Mouse (Mus musculus) cerebellum, adult 9-11 months (tissue): ENCODE data around the gene Mtfmt.

ENCODE experiments used
- DNase-seq: peaks from one replicate; pipeline ENCODE4 v3.0.0; 2022

Mtfmt gene

DNA sequence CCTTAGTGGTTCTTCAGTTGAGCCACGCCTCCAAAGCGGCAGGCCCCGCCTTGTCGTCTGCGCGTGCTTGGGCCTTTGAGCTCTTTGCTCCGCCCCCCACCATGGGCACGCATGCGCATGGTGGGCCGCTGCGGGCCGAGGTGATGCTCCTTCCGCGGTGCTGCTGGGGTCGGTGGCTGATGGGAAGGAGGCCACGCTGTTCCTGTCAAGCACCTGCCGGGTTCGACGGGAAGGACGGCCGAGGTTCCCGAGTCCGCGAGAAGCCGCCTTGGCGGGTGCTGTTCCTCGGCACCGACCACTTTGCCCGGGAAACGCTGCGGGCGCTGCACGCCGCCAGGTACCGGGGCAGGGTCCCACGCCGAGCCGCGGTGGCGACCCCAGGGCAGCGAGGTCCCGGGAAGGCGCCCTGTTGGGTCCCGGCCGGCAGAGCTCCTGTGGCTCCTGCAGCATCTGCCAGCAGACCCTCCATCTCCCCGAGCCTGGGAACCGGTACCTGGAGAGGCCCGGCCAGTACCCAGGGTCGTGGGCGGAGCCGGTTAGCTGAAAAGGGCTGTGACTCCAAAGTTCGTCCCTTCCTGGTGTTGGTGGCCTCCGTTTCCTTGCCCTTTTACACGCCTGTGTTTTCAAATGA, at the start of gene Mtfmt:
Mtfmt (plus strand) TSS at position 112 of the 631 bp plus-strand sequence.
- peak; percentile 92 for DNase-seq

DNA sequence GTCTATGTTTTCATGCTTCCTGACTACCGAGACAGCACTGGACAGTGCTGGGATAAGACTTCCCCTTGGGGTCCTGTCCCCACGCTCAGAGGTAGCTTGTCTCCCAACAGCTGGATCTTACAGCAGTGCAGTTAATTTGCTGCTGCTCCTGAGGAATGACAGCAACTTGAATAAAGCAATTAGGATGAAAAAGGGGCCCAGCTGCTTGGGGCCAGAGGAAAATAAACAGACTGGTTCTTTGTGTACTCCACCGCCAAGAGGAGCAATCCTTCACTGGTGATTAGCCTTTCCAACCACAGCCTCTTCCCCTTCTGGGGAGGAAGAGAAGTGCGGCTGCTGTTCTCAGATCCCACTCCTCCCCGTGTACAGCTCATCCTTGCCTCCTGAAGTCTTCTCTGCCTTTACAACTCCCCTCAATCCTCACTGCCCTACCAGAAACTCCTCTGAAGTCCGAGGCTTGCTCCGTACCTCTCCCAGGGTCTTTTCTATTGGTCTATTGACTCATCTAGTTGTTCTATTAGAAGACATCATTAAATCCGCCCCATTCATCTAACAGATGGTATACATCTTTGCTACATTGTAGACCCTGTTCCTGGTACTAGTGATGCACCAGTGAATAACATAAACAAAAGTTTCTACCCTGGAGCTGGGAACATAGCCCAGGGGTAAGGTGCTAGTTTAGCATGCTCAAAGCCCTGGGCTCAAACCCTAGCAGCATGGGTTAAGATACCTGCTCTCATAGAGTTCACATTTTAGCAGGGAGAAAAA, 49.0 kb upstream of the Mtfmt start:
- DNase-seq = no peak

DNA sequence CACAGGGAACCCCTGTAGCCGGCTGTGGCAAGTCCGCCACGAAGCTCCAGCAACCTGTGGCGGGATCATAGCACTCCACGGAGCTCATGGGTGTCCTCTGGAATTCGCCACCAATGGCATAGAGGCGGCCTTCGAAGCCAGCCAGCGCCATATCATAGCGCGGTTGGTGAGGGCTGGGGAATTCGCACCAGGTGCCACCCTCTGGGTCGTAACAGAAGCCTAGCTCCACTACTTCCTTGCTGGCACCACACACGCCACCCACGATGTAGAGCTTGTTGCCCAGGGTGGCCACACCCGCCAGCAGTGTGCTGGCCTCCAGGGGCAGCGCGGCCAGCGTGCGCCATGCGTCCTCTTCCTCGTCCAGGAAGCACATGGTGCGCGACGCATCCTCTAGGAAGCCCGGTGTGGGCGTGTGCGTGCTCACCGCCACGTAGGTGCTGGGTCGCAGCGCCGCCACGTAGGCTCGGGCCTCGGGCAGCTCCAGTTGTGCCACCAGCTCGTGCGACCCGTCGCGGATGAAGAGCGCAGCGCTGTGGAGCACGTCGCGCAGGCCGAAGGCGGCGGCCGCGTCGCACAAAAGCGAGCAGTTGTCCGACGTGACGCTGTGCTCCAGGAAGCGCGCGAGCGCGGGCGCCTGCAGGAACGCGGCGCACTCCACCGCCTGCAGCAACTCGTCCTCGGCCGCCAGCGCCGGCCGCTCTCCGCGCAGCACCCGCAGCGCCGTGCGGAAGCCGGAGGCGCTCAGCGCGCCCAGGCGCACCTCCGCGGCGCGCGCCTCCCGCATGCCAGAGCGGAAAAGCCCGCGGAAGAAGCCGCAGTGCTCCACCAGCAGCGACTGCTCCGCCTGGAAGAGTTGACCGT, 44.6 kb upstream of the Mtfmt start:
- DNase-seq = no peak

DNA sequence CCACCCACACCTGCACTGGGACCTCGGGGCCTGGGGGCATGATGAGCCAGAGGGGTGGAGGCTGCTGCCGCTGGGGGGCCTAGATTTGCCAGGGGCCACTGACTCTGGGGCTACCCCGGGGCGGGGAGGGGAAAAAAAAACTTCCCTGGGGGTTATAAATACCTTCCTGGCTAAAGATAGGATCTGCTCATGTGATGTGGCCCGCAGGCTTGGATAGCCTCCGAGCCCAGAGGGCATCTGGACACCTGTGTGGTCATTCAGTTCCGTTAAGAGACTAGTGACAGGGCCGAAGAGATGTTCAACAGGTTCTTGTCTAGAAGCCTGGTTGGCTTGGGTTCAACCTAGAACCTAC, 44.0 kb upstream of the Mtfmt start, which contains the start of gene Kbtbd13:
Kbtbd13 (minus strand) TSS at position 40 of the 352 bp plus-strand sequence.
- no peak for DNase-seq

DNA sequence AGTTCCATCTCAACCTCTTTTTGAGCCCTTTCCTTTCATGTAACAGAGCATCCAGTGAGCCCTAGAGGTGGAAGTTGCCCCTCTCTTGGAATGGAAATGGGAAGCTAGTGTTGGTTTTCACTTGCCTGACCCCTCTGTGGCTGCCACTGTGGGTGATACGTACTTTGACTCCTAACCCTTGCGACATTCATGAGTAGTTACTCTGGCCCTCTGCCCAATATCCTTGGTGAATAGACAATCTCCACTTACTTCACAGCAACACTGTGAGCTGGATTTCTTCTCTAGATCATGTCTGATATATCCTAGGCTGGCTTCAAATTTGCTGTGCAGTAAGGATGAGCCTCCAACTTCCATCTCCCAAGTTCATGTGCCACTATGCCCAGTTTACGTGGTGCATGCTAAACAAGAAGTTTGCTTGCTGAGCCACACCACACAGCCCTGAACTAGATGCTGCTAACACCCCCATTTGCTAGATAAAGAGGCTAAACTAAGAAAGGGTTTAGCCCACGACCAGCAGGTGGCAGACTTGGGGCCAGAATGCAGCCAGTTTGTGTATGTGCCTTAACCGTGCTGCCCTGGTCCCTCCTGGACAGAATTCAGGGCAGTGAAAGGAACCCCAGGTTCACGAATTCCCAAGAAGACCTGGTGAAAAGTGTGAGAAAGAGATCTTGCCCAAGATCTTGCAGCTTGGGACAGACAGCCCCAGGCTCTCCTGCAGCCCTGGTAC, 42.8 kb upstream of the Mtfmt start:
- peak; percentile 24 for DNase-seq

DNA sequence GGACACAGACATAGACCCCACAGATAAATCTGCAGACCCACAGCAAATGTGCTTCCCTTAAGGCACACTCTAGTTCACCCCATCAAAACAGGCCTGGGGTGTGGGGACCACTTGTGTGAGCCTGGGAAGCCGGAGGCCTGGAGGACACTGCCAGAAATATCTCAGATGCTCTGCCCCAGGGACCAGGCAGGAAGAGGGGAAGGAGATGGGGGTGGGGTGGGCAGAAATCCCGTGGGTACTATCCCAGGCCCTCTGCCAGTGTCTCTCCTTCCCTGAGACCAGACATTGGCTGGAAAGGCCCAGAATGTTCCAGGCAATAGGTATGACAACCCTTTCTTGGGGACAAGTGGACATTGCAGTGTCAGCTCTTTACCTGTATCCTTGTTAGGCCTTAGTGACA, 42.0 kb upstream of the Mtfmt start:
- DNase-seq = no peak

DNA sequence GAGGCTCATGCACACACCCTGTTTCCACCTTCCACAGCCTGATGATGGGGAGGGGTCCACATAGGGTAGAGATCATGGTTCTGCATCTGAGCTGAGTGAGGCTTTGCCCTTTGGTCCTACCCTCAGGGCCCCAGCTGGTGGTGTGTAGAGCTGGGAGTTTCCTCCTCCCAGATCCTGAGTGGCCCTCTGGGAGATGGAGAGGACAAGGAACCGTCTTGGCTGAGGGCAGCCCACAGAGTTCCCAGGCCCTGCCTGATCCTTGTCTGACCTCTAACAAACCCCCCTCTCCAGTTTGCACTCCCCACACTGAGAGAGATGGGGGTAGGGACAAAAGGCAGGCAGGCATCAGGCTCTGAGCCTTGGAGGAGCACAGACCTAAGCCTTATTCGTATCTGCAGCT, 41.2 kb upstream of the Mtfmt start:
- no peak for DNase-seq

DNA sequence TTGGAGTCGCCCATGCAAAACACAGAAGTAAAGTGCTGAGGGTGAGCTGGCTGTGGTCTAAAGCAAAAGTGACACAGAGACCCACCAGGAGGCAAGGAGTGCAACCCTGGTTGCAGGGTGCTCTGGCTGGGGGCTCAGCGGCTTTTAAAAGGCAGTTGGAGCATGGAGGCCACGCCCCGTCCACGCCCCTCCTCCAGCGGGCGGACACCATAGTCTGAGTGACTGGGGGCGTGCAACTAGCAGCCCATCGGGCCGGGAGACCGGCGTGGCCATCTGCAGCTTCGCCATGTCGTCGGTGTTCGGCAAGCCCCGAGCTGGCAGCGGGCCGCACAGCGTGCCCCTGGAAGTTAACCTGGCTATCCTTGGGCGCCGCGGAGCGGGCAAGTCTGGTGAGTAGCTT, 37.3 kb upstream of the Mtfmt start, which contains the start of gene Rasl12:
Rasl12 (plus strand) TSS at position 228 of the 400 bp plus-strand sequence.
- peak; percentile 25 for DNase-seq

DNA sequence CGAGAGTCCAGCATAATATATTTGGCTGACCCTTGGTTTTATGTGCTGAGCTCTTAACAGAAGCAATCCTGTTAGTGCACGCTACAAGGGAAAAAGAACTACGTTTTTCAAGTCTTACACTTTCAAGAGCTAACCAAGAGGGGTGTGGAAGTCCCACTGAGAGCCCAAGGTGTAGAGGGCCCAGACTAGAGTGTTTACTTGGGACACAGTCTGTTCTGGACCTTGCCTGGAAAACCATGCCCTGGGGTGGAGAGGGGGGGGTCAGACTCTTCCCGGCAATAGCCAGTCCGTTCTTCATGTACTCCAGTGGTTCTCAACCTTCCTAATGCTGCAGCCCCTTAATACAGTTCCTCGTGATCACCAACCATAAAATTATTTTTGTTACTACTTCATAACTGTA, 35.6 kb upstream of the Mtfmt start:
- no peak for DNase-seq

DNA sequence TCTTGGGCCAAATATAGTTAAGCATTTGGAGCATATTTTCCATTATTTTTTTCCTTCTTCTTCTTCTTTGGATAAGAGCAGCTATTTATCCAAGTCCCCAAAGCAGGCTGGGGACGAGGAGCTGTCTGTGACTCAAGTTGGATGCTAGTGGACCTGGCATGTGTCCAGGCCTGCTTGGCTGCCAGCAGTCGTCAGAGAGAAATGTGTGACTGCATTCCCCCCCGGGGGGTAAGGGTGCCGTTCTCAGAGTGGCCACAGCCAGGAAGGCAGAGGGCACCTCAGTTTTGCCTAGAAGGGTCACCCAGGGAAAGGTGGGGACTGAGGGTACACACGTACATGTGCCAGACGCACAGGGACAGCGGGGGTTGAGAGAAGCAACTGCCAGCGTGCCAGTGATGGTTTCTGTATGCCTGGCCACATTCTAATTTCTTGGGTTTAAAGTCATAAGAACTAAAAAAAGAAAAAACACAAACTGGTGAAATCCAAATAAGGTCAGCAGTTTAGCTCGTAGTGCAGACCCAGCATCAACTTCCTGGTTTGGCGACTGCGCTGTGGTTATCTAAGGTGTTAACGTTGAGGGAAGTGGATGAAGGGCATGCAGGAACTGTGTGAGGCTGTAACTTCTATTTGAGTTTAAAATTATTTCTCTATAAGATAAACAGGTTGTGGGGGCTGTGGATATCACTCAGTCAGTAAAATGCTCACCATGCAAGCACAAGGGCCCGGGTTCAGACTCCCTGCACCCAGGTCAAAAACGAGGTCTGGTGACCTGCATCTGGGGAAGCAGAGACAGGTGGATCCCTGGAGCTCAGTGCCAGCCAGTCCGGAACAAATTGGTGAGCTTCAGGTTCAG, 31.0 kb upstream of the Mtfmt start:
- DNase-seq = peak; percentile 56

DNA sequence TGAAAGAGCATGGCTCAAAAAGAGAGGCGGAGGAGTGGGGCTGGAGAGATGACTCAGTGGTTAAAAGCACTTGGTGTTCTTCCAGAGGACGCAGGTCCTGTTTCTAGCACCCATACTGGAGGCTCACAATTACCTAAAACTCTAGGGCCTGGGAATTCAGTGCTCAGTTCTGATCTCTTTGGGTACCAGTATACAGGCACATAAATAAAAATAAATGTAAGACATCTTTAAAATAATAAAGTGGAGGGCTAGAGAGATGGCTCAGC, 30.5 kb upstream of the Mtfmt start:
- DNase-seq = no peak

DNA sequence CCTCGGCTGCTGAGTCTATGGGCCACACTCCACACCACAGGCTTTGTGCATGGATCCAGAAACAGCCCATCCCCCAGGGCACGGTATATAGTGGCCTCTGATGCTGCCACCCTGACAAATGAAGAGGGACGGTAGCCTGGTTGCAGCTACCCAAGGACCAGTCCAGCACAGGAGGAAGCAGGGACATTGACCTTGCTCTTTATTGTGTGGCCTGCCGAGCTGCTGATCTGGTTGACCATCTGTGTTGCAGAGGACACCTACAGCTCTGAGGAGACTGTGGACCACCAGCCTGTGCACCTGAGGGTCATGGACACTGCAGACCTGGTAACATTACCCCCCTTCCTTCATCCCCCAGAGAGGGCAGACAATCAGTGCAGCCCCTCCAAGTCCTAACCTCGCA, 28.3 kb upstream of the Mtfmt start:
- DNase-seq = no peak

DNA sequence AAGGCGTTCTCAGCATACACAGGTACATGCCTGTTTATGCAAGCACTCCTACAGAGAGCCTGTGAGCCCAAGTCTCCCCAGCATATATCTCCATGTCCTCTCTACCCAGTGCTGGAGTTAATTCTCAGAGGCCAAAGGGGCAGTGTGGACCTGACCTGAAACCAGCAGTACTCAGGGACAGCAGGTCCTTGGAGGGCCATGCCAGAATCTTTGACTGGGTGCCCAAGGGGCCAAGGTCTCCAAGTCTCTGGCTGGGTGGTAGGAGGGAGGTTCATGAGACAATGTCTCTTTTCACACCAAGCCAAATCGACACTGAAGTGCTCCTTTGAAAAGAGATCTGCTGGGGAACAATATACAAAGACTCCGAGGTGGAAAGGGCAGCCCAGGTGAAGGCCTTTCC, 27.7 kb upstream of the Mtfmt start:
- no peak for DNase-seq

DNA sequence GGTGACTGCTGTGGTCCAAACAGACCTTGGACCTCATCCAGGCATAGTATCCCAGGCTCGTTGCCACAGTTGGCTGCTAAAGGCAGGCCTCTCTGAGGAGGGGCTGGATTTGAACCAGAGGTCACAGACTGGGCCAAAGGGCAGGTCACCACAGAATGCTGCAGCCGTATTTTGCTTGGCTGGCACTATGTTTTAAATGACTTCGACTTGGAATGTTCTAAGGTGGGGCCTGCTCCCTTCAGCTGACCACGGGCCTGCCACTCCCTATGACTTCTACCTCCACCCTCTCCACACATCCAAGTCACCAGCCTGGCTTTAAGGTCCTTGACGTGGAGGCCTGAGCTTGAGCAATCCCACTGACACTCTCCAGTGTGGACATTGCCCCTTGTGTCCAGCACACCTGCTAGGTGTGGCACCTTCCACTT, 26.7 kb upstream of the Mtfmt start:
- DNase-seq = no peak

DNA sequence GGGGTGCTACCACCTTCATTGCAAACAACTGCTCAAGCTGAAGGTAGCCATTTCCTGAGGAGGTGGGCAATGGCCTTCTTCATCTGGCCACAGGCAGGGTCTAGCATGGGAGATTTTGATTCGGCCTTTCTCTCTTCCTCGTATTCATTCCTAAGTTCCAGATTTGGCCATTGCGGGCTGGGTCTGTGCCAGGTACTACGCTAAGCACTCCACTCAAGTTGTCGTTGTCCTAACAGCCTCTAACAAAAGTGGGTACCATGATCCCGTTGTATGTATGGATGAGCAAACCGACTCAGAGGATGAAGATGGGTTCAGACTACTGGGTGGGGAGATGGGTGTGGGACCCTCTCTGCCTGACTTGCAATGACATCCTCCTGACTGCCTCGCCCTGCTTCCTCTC, 25.2 kb upstream of the Mtfmt start:
- no peak for DNase-seq

DNA sequence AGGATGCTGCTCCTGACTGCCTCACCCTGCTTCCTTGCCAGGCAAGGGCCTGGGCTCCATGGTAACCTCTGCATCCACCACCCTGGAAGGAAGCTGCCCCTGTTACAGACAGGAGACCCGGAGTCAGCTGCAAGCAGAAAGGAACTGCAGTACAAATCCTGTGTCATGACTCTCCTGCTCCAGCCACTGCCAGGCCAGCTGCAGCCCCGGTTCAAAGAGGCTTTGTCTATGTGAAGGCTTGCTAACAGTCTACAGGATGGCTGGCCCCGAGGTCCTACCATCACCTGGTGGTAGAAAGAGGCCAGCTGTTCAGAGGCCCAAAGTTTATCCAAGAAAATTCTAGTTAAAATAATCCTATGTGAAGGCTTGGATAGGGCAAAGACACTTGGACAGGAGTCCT, 24.3 kb upstream of the Mtfmt start:
- DNase-seq = no peak

DNA sequence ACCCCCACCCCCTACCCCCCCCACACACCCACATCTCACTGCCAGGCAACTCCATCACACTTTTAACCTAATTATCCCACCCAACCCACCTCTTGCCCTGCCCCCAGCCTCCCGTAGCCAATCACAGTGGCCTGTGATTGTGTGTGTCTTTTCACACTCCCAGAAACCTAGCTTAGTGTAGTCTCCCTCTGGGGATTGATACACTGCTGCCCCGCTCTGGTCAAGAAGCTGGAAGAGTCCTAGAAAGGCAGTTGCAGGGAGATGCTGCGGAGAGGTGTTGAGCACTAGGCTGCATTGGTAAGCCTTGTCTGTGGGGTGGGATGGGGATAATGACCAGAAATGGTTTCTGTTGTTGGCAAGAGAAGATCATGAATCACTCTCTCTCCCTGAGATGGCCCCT, 17.8 kb upstream of the Mtfmt start:
- DNase-seq = no peak

DNA sequence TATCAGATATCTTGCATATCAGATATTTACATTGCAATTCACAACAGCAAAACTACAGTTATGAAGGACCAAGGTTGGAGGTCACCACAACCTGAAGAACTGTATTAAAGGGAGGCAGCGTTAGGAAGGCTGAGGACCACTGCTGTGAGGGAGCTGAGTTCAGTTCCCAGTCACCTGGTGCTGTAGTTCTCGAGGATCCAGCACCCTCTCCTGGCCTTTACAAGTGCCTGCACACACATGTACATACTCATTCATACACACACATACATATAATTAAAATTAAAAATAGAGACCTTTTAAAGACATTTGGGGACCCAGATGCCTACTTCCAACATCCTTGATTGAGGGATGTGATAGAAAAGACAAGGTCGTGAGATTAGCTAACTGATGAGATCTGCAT, 15.9 kb upstream of the Mtfmt start:
- DNase-seq = no peak

DNA sequence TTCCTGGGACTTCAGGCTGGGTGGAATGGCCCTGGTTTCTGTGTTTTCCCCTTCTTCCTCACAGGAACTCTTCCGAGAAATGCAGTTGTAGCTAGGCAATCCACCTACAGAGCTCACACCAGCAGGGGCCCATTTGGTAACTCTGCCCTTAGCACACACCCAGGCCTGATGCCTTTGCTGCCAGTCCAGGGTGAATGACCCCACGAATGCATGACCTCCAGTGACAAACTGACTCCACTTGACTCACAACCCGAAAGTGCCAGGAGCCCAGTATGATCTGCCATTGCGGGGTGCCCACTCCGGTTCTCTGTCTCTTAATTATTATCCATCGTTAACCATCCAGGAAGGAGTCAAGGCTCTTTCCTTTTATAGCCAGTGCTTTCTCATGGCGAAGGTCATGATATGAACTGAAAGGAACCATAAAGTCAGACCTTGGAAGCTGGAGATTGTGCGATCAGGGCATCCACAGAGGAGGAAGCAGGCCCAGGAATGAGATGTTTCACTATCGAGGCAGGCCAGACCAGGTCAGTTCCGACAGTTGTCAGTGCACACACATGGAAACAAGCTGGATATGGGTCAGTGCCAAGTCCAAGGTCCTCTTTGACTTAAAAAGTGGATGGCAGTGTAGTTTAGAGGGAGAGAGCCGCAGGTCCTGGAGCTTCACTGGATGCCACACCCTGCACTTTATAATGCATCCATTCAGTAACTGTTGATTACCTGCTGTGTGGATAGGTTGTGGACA, 12.7 kb upstream of the Mtfmt start, which contains the start of gene Slc51b:
Slc51b (minus strand) TSS at position 196 of the 742 bp plus-strand sequence.
- DNase-seq = no peak

DNA sequence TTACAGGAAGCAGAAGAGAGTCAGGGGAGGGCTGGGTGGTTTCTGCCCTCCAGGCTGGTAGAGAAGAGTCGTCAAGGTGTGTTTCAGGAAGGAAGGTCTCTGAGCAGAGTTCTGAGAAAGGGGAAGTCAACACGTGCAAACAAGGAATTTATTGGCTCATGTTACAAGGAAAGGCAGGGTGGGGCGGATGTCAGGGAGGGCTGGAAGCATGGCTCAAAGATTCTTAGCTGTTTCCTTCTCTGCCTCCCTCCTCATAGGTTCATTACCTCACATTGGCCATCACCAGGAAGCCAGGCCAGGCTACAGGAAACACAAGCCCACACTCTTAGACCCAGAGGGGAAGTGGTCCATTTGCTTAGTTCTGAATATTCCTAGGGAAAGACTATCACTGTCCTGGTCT, 11.2 kb upstream of the Mtfmt start:
- no peak for DNase-seq

DNA sequence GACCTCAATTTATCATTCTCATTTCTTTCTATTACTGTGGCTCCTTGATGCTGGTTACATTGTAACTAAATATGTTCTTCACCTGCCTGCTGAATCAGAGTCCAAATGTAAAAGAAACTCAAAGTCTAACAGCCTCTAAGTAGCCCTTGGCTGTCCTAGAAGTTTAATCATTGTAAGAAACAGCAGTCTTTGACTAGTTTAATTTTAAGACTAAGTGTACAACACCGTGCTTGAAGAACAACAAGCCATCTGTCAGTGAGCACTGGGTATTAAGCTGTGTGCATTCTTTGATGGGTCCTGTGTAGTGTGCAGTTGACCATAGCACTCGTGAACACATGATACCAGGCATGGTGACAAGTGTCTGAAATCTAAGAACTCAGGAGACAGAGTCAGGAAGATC, 8.1 kb upstream of the Mtfmt start:
- DNase-seq = no peak
